Comparison of ENCODE assay signal across 8 mouse cellular contexts in the genomic region with DNA sequence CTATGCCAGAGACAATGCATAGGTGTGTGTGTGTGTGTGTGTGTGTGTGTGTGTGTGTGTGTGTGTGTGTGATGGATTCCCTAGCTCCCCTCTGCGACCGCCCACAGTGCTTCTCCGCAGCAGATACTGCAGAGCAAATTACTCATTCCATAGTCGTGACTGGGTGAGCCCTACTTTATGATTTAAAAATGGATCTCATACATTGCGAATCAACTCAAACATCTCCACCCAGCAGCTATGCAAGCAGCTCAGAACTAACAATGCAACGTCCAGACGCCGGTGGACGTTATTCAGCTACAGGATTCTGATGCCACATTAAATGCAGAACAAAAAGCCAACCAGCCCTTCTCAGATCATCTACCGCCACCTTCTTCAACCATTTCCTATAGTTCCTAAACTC. TPM values are rescaled to one million over a fixed set of nuclear protein-coding genes. Genes with fewer than 3 reads are reported as not detected.
DNase-seq lines count a peak whose midpoint lies in the region; ATAC-seq lines count a peak whose summit lies in the region.

No protein-coding gene starts in this region.

- 0 out of 2 replicates have a peak, but pooled peaks cover 4% of the 10 kb centered on the region for H3K4me1 ChIP-seq in stomach, embryonic 15.5 days

- peak; percentile 58 for ATAC-seq in frontal cortex, adult (ENCODE audit: low TSS enrichment)
- ATAC-seq in megakaryocyte-erythroid progenitor cell, adult 5-6 weeks (replicated peaks; ENCODE audit: low FRiP score, low TSS enrichment, poor library complexity, severe bottlenecking), result peak; percentile 18
- no peak for ATAC-seq in stomach, embryonic 15.5 days (ENCODE audit: insufficient read depth, low FRiP score, low read depth)

- peak overlapping the region; percentile 66 for H3K4me3 ChIP-seq in stomach, embryonic 15.5 days (replicated peaks)

- peak overlapping the region; percentile 83 for H3K4me2 ChIP-seq in stomach, embryonic 15.5 days

- H3K9ac ChIP-seq in stomach, embryonic 15.5 days, result peak overlapping the region; percentile 62

- DNase-seq in left cerebral cortex, adult 18-20 months (ENCODE audit: low spot score in 2 of 2), result peak; percentile 55 to 69
- DNase-seq in left cerebral cortex, adult 11 months (ENCODE audit: low spot score), result no peak
- DNase-seq in brain, adult 2 months (ENCODE audit: low read depth, low spot score), result peak; percentile 85
- peak; percentile 20 to 29 for DNase-seq in layer of hippocampus, postnatal 25 days (ENCODE audit: extremely low spot score in 1 of 2, low spot score in 1 of 2)
- no peak for DNase-seq in MN1 (ENCODE audit: low spot score)

- H3K27me3 ChIP-seq in stomach, embryonic 15.5 days (replicated peaks), result no peaks in the 10 kb centered on the region

- H3K9me3 ChIP-seq in stomach, embryonic 15.5 days, result no peaks in the 10 kb centered on the region

- H3K36me3 ChIP-seq in stomach, embryonic 15.5 days, result no peaks in the 10 kb centered on the region

- H3K27ac ChIP-seq in stomach, embryonic 15.5 days, result peak overlapping the region; percentile 65; the same call in 1 of the 2 replicates

- 7% methylated on average over 10 of the region's 10 CpGs for whole genome bisulfite sequencing in stomach, embryonic 15.5 days

RNA-seq across cellular contexts. Expression of a gene that starts 0.5 kb away (rescaled TPM):
- total RNA-seq in left cerebral cortex, adult 18-20 months (2021), result 10 to 100 TPM; 79.8 to 88.8 TPM
- 10 to 100 TPM; 39.6 to 39.8 TPM for total RNA-seq in layer of hippocampus, postnatal 25 days (2021)
- total RNA-seq in megakaryocyte-erythroid progenitor cell, adult 5-6 weeks (2014; fragmentation: Nextera tagmentation), result 9.0 and 12.7 TPM in 2 replicates
- total RNA-seq in megakaryocyte-erythroid progenitor cell, adult 5-6 weeks (2017), result 32.5 and 55.4 TPM in 2 replicates
- polyA plus RNA-seq in stomach, embryonic 15.5 days (2015; fragmentation: Nextera tagmentation; extraction: Ambion mirVana), result 57.6 and 65.4 TPM in 2 replicates

Comparison
In these comparisons a context has a peak if more than half of its experiments do, and no peak if none do; other contexts are left out.
1. DNase-seq: peak in left cerebral cortex, adult 18-20 months (2 of 2), brain, adult 2 months (single experiment) and layer of hippocampus, postnatal 25 days (2 of 2); none in left cerebral cortex, adult 11 months (single experiment) and MN1 (single experiment).